Mouse (Mus musculus): ENCODE results near the gene Fam71e1. TPM values are rescaled to one million over a fixed set of nuclear protein-coding genes. Genes with fewer than 3 reads are reported as not detected.
A peak's percentile ranks its signal among the peaks of the same experiment; 100 is the strongest.

Fam71e1 gene
- polyA plus RNA-seq, 1 experiment from 2014 or later: 4.1 TPM

- 78% methylated on average over 16 of the region's 16 CpGs for WGBS (ENCODE audit: insufficient replicate concordance)
- Histone ChIP-seq H3K9ac (replicated peaks) (no peak overlapping the region), H3K9me3 (ENCODE audit: low read length) (no peaks in the 10 kb centered on the region), H3K27ac (ENCODE audit: low read depth) (peak overlapping the region; percentile 8; the same call in 1 of the 2 replicates), H3K36me3 (replicated peaks; ENCODE audit: insufficient read depth, low read length) (peaks cover 5% of the 10 kb centered on the region), H3K4me3 (ENCODE audit: low read depth, low read length) (no peak overlapping the region), H3K4me1 (ENCODE audit: insufficient read depth) (peaks cover 39% of the 10 kb centered on the region), H3K4me2 (ENCODE audit: low read depth, low read length) (peak overlapping the region; percentile 89), H3K27me3 (ENCODE audit: insufficient read depth, low read length) (peaks cover 15% of the 10 kb centered on the region)
- no peak for ATAC-seq
- TF ChIP-seq CTCF (IDR thresholded peaks at IDR 0.05; ENCODE audit: low read depth) (no peak), EP300 (IDR thresholded peaks at IDR 0.05; ENCODE audit: low read depth) (no peak)
- DNase-seq: peak; percentile 16
Measured at GRCm38 (mm10) chr7:44470696-44471612, 25.4 kb upstream of the Fam71e1 start.

GRCm38 (mm10) chr7:44471880-44472557 lies 24.4 kb upstream of the Fam71e1 start:
- WGBS (ENCODE audit: insufficient replicate concordance): 54% methylated on average over 6 of the region's 6 CpGs
- Histone ChIP-seq H3K36me3 (replicated peaks; ENCODE audit: insufficient read depth, low read length) (peaks cover 5% of the 10 kb centered on the region), H3K4me1 (ENCODE audit: insufficient read depth) (peaks cover 35% of the 10 kb centered on the region), H3K9ac (replicated peaks) (no peak overlapping the region), H3K27me3 (ENCODE audit: insufficient read depth, low read length) (peaks cover 25% of the 10 kb centered on the region), H3K4me2 (ENCODE audit: low read depth, low read length) (no peak overlapping the region), H3K27ac (ENCODE audit: low read depth) (no peak overlapping the region), H3K4me3 (ENCODE audit: low read depth, low read length) (no peak overlapping the region), H3K9me3 (ENCODE audit: low read length) (no peaks in the 10 kb centered on the region)
- no peak for ATAC-seq
- TF ChIP-seq EP300 (IDR thresholded peaks at IDR 0.05; ENCODE audit: low read depth): no peak
- no peak for TF ChIP-seq CTCF (IDR thresholded peaks at IDR 0.05; ENCODE audit: low read depth)
- DNase-seq: peak; percentile 16

GRCm38 (mm10) chr7:44472558-44472885 lies 23.9 kb upstream of the Fam71e1 start:
- Histone ChIP-seq H3K9ac (replicated peaks) (no peak overlapping the region), H3K27ac (ENCODE audit: low read depth) (no peak overlapping the region)
- ATAC-seq: no peak

GRCm38 (mm10) chr7:44472961-44473646 lies 23.3 kb upstream of the Fam71e1 start:
- Histone ChIP-seq H3K27me3 (ENCODE audit: insufficient read depth, low read length) (peaks cover 36% of the 10 kb centered on the region), H3K9ac (replicated peaks) (no peak overlapping the region; the same call in 1 of the 2 replicates), H3K4me3 (ENCODE audit: low read depth, low read length) (no peak overlapping the region), H3K27ac (ENCODE audit: low read depth) (0 out of 2 replicates have a peak overlapping the region, but pooled peaks have one; percentile 5), H3K9me3 (ENCODE audit: low read length) (no peaks in the 10 kb centered on the region), H3K36me3 (replicated peaks; ENCODE audit: insufficient read depth, low read length) (peaks cover 5% of the 10 kb centered on the region), H3K4me2 (ENCODE audit: low read depth, low read length) (no peak overlapping the region), H3K4me1 (ENCODE audit: insufficient read depth) (peaks cover 32% of the 10 kb centered on the region)
- no peak for TF ChIP-seq CTCF (IDR thresholded peaks at IDR 0.05; ENCODE audit: low read depth)
- TF ChIP-seq EP300 (IDR thresholded peaks at IDR 0.05; ENCODE audit: low read depth): no peak
- ATAC-seq (peak; percentile 55), DNase-seq (peak; percentile 19)
- WGBS (ENCODE audit: insufficient replicate concordance): 38% methylated on average over 9 of the region's 9 CpGs

More at GRCm38 (mm10) chr7:44472558-44472885, 23.9 kb upstream of the Fam71e1 start:
- no peak for DNase-seq
- peaks cover 30% of the 10 kb centered on the region for H3K27me3 ChIP-seq (ENCODE audit: insufficient read depth, low read length)
- peaks cover 32% of the 10 kb centered on the region for H3K4me1 ChIP-seq (ENCODE audit: insufficient read depth)
- no peaks in the 10 kb centered on the region for H3K9me3 ChIP-seq (ENCODE audit: low read length)
- no peak overlapping the region for H3K4me2 ChIP-seq (ENCODE audit: low read depth, low read length)
- no peak for TF ChIP-seq EP300 (IDR thresholded peaks at IDR 0.05; ENCODE audit: low read depth)
- H3K36me3 ChIP-seq (replicated peaks; ENCODE audit: insufficient read depth, low read length): peaks cover 5% of the 10 kb centered on the region
- no peak overlapping the region for H3K4me3 ChIP-seq (ENCODE audit: low read depth, low read length)
- WGBS (ENCODE audit: insufficient replicate concordance): 54% methylated on average over 1 of the region's 1 CpGs

GRCm38 (mm10) chr7:44474419-44474818 lies 22.0 kb upstream of the Fam71e1 start:
- Histone ChIP-seq H3K4me3 (ENCODE audit: low read depth, low read length) (no peak overlapping the region), H3K9me3 (ENCODE audit: low read length) (no peaks in the 10 kb centered on the region), H3K27ac (ENCODE audit: low read depth) (no peak overlapping the region), H3K27me3 (ENCODE audit: insufficient read depth, low read length) (peaks cover 42% of the 10 kb centered on the region), H3K9ac (replicated peaks) (no peak overlapping the region), H3K36me3 (replicated peaks; ENCODE audit: insufficient read depth, low read length) (peaks cover 5% of the 10 kb centered on the region), H3K4me2 (ENCODE audit: low read depth, low read length) (no peak overlapping the region), H3K4me1 (ENCODE audit: insufficient read depth) (peaks cover 24% of the 10 kb centered on the region)
- 42% methylated on average over 4 of the region's 4 CpGs for WGBS (ENCODE audit: insufficient replicate concordance)
- TF ChIP-seq CTCF (IDR thresholded peaks at IDR 0.05; ENCODE audit: low read depth) (no peak), EP300 (IDR thresholded peaks at IDR 0.05; ENCODE audit: low read depth) (no peak)
- DNase-seq: peak; percentile 22
- ATAC-seq: no peak
